Mouse (Mus musculus): ENCODE data around the gene Nr4a1.

GRCm38 (mm10) chr15:101258420-101258819 lies 4.4 kb downstream of the Nr4a1 start:
- TF ChIP-seq CTCF (IDR thresholded peaks at IDR 0.05; ENCODE audit: insufficient read depth, low read depth, low read length) (no peak), POLR2A (IDR thresholded peaks at IDR 0.05; ENCODE audit: insufficient read depth, low read depth, low read length) (no peak)

Measured in olfactory bulb, adult 2 months (tissue).